Mouse (Mus musculus) testis, adult 2 months (tissue): Measurements from ENCODE around the gene Galk1. TPM values are rescaled to one million over a fixed set of nuclear protein-coding genes. Genes with fewer than 3 reads are reported as not detected.

Source experiments
- H3K27ac ChIP-seq: fragments of 200-500 bp; 2 replicates; pipeline ENCODE4 v1.5.1; 2012; ENCODE audit warnings: low read depth, low read length; ENCODE audit not compliant: control insufficient read depth, insufficient read depth
- H3K27me3 ChIP-seq: fragments of 200-500 bp; 2 replicates; pipeline ENCODE4 v1.6.1; 2012; ENCODE audit warnings: mild to moderate bottlenecking, low read length, moderate library complexity; ENCODE audit not compliant: control insufficient read depth, insufficient read depth
- H3K36me3 ChIP-seq: fragments of 200-500 bp; 2 replicates; pipeline ENCODE4 v1.6.1; 2012; ENCODE audit warnings: mild to moderate bottlenecking, low read length; ENCODE audit not compliant: control insufficient read depth, insufficient read depth
- H3K4me1 ChIP-seq: fragments of 200-500 bp; 2 replicates; pipeline ENCODE4 v1.6.1; 2012; ENCODE audit warnings: low read length; ENCODE audit not compliant: control insufficient read depth, insufficient read depth
- H3K4me3 ChIP-seq: fragments of 200-500 bp; 2 replicates; pipeline ENCODE4 v1.5.1; 2012; ENCODE audit warnings: low read depth, mild to moderate bottlenecking, low read length, moderate library complexity, mixed read lengths; ENCODE audit not compliant: control insufficient read depth
- CTCF ChIP-seq: fragments of 200-500 bp; IDR thresholded peaks from 2 replicates; pipeline ENCODE4 v1.5.1; 2012; ENCODE audit warnings: low read depth, mild to moderate bottlenecking, inconsistent platforms, low read length, moderate library complexity; ENCODE audit not compliant: control insufficient read depth, insufficient read depth, insufficient replicate concordance
- POLR2A ChIP-seq: fragments of 200-500 bp; IDR thresholded peaks from 2 replicates; pipeline ENCODE4 v1.6.1; 2012; ENCODE audit warnings: low read depth, mild to moderate bottlenecking, inconsistent platforms, low read length, moderate library complexity; ENCODE audit not compliant: control insufficient read depth
- polyA plus RNA-seq: library from polyadenylated mRNA; depleted of rRNA; stranded (reverse); fragments of >200 nt; gene quantifications from 2 replicates; pipeline ENCODE4 v1.2.3, GENCODE M21; 2012

Galk1 gene
- polyA plus RNA-seq, 1 experiment = 27.8 TPM

DNA sequence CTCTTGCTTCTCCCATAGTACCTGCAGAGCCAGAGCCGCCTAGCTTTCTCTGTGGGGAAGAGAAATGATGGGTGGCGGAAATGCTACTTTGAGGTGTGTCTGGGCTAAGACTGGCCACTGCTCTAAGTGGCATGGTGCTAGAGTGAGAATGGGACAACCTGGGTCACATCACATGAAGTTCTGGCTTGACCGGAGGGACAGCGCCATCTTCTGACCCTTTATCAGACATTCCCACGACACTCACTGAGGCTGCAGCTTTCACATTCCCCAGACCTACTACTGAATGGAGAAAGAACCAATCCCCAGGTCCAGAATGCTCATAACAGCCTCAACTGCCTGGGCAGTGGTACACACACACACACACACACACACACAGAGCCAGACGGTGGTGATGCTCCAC is 5.6 kb upstream of the Galk1 start:
- H3K4me3 ChIP-seq = no peak overlapping the region
- TF ChIP-seq POLR2A = no peak
- TF ChIP-seq CTCF = peak; percentile 40; the same call in 1 of the 2 replicates
- H3K27me3 ChIP-seq = no peaks in the 10 kb centered on the region
- peaks cover under 1% of the 10 kb centered on the region for H3K4me1 ChIP-seq
- no peak overlapping the region for H3K27ac ChIP-seq
- H3K36me3 ChIP-seq = no peaks in the 10 kb centered on the region; the same call in 1 of the 2 replicates

DNA sequence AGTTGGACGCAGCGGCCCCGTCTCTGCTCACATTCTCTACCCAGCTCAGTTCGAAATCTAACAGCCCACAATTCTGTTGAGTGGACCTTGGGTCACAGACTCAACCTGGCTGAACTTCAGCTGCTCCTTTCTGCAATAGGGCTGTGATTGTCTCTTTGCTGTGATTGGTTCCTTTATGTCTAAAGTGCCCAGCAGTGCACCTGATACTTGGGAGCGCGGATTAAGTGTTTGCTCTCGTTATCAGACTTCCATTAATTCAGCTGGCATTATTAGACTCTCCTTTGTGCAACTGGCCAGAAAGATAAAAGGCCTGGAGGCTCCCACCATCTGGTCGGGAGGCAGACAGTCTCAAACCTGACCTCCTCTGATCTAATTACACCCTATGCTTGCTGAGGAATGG is 2.3 kb upstream of the Galk1 start:
- Histone ChIP-seq H3K4me3 (no peak overlapping the region), H3K27me3 (no peaks in the 10 kb centered on the region), H3K27ac (no peak overlapping the region), H3K4me1 (peaks cover 12% of the 10 kb centered on the region), H3K36me3 (no peaks in the 10 kb centered on the region)
- TF ChIP-seq CTCF = no peak
- TF ChIP-seq POLR2A = no peak

DNA sequence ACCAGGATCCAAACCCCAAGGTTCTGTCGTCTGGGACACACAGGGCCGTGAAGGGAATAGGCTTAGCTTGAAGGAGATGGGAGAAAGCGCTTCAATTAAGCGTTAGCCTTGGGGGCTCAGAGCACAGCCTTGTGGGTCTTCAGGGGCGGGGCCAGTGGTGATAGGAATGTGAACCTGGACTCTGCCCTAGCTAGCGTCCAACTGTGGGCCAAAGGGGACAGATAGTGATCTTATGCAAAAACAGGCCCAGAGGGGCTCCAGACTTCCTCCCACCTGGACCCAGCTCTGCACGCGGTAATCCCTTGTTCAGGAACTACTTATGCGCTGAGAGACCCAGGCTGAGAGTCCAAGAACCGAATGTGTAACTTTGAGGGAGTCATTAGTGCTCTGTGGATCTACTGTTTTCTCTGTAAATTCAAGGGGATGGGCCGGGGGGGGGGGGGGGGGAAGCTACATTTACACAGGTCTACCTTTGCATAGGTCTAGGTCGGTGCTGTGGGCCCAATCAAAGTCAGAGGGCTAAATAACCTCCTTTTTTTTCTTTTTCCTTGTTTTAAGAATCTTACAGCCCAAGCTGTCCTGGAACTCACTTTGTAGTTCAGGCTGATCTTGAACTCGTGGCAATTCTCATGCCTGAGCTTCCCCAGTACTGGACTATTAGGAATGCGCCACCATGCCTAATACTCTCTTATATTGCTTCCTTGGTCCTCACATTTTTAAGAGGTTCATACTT is 824 bp downstream of the Galk1 start:
- H3K4me1 ChIP-seq = peaks cover 12% of the 10 kb centered on the region
- peak overlapping the region; percentile 77 for H3K4me3 ChIP-seq
- H3K27ac ChIP-seq = no peak overlapping the region
- TF ChIP-seq POLR2A (no peak), CTCF (no peak)
- H3K27me3 ChIP-seq = no peaks in the 10 kb centered on the region
- H3K36me3 ChIP-seq = no peaks in the 10 kb centered on the region

DNA sequence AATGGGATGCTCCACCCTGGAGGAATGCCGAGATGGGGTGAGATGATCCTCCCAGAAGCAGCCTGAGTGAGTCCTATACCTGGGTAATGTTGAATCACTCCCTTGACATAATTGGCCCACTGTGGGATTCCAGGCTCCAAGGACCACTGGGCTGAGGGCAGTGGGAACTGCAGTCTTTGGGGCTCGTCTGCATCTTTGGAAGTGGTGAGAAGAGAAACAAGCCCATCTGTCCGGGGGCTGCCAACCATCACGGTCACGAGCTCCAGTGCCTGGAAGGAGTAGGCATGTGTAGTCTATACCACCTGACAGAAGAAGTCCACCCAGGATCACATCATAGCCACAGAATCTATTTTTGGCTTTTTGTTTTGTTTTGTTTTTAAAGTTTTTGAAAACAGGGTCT is 1.6 kb downstream of the Galk1 start:
- Histone ChIP-seq H3K4me3 (no peak overlapping the region), H3K36me3 (no peaks in the 10 kb centered on the region), H3K27ac (no peak overlapping the region)

DNA sequence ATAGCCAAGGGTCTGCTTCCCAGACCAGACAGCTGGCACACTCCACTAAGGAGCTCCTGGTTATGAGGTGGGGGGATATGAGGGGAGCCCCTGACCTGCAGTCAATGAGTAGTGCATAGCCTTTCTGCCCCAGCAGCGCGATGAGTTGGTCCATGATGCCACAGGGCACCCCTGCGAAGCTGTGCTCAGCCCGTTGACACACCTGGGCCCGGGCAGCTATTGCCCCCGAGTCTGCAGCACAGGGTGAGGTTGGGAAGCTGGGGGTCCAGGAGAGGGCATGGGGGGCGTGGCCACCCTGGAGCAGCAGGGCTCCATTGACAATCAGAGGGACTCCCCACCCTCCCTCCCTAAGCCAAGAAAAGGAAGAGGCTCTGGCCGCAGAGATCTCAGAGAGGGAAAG is 2.4 kb downstream of the Galk1 start:
- Histone ChIP-seq H3K4me1 (peaks cover 16% of the 10 kb centered on the region), H3K27ac (no peak overlapping the region), H3K36me3 (no peaks in the 10 kb centered on the region), H3K4me3 (no peak overlapping the region), H3K27me3 (no peaks in the 10 kb centered on the region)
- TF ChIP-seq POLR2A (no peak), CTCF (no peak)

More for the DNA sequence above, 1.6 kb downstream of the Galk1 start:
- Histone ChIP-seq H3K27me3 (no peaks in the 10 kb centered on the region), H3K4me1 (peaks cover 12% of the 10 kb centered on the region)
- TF ChIP-seq CTCF (no peak), POLR2A (no peak)

DNA sequence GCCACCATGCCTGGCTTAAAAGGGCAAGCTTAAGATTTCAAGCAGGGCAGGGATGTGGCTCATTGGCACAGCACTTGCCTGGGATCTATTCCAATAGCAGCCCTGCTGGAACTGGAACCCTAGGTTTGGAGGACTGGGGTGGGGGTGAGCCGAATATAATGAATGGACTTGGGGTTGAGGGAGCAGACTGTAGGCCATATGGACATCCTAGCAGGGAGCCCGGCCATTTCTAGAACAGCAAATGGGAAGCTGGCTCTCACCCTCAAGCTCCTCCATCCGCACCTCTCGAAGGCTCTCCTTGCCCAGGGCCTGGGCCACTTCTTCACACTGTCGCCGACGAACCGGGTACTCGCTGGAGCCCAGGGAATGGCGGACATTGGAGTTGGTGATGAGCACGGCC is 2.9 kb downstream of the Galk1 start:
- H3K36me3 ChIP-seq = no peaks in the 10 kb centered on the region
- peaks cover 21% of the 10 kb centered on the region for H3K4me1 ChIP-seq
- H3K4me3 ChIP-seq = no peak overlapping the region
- no peaks in the 10 kb centered on the region for H3K27me3 ChIP-seq
- no peak for TF ChIP-seq CTCF
- no peak for TF ChIP-seq POLR2A
- no peak overlapping the region for H3K27ac ChIP-seq

DNA sequence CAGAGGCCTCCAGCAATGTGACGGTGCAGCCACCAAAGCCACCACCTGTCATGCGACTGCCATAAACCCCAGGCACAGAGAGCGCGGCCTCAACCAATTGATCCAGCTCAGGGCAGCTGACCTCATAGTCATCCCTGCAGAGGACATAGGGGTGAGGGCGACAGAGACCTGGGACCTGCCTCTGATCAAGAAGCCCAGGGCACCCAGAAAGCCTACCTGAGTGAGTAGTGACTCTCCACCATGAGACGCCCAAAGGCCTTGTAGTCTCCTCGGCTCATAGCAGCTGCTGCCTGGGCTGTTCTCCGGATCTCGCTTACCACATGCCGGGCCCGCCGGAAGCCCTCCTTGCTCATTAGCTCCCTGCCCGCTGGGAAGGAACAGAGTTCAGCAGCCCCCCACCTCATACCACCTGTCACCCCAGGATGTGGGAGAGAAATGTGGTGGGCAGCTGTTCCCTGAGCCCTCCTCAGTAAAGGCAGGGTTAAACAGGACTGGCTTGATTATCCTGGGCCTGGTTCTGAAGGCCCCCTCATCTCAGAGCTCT is 3.6 kb downstream of the Galk1 start:
- Histone ChIP-seq H3K4me1 (peaks cover 21% of the 10 kb centered on the region), H3K36me3 (no peaks in the 10 kb centered on the region), H3K4me3 (no peak overlapping the region), H3K27ac (no peak overlapping the region), H3K27me3 (no peaks in the 10 kb centered on the region)
- no peak for TF ChIP-seq POLR2A
- no peak for TF ChIP-seq CTCF
